Mouse (Mus musculus): ENCODE results near the gene Tarbp2.

DNA sequence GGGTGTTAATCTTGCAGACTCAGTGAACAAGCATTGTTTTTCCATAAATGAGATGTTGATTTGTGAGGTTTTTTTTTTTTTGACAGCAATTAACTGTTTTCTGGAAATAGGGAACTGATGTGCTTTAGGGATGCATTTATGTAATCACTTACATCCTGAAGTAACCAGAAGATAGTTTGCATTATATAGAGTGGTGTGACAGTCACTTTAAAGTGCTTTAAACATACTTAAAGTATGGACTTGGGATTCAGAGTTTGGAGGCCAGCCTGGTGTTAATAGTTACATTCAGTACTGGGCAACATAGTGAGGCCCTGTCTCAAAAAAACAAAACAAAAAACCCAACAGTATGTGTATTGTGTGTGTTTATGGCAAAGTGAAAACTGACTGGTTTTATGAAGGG is 46.3 kb upstream of the Tarbp2 start:
- no peak for TF ChIP-seq CTCF (IDR thresholded peaks at IDR 0.05; ENCODE audit: low read depth)
- no peak for TF ChIP-seq EP300 (optimal IDR thresholded peaks at IDR 0.05)

Data from stomach, postnatal 0 days (tissue).